Mouse (Mus musculus) MEL (cell line): Measurements from ENCODE around the gene Insl5. TPM values are rescaled to one million over a fixed set of nuclear protein-coding genes. Genes with fewer than 3 reads are reported as not detected.
A peak's percentile ranks its signal among the peaks of the same experiment; 100 is the strongest.

ENCODE experiments used
- DNase-seq: peaks from one replicate; pipeline ENCODE4 v3.0.0; 2011; ENCODE audit warnings: low read depth, low spot score
- H3K27ac ChIP-seq: 2 replicates; pipeline ENCODE4 v1.5.1; 2012; ENCODE audit warnings: low read depth, mild to moderate bottlenecking, control low read depth, low read length, moderate library complexity; ENCODE audit not compliant: control insufficient read depth
- H3K27me3 ChIP-seq, 2 experiments: fragments of 150-350 bp in 1 of 2; sonication (generic) in 1 of 2; 2 replicates each; pipeline ENCODE4 v1.6.1; 2012; ENCODE audit warnings: low read length in 2 of 2, mild to moderate bottlenecking in 2 of 2, improper control_type of control experiment in 1 of 2, moderate library complexity in 1 of 2; ENCODE audit not compliant: insufficient read depth in 2 of 2, control insufficient read depth in 1 of 2
- H3K36me3 ChIP-seq, 2 experiments: 2 replicates each; pipeline ENCODE4 v1.6.1; 2012 to 2014; ENCODE audit warnings: low read length in 2 of 2, improper control_type of control experiment in 1 of 2, inconsistent platforms in 1 of 2, mild to moderate bottlenecking in 1 of 2; ENCODE audit not compliant: insufficient read depth in 2 of 2, control insufficient read depth in 1 of 2
- H3K4me1 ChIP-seq, 2 experiments: fragments of 150-350 bp in 1 of 2; sonication (generic) in 1 of 2; 2 replicates each; pipeline ENCODE4 v1.6.1; 2012; ENCODE audit warnings: low read length in 2 of 2, improper control_type of control experiment in 1 of 2, mild to moderate bottlenecking in 1 of 2; ENCODE audit not compliant: insufficient read depth in 2 of 2, control insufficient read depth in 1 of 2
- H3K4me3 ChIP-seq, 2 experiments: fragments of 150-350 bp in 1 of 2; sonication (generic) in 1 of 2; 2 replicates each; pipeline ENCODE4 v1.5.1; 2012; ENCODE audit warnings: low read depth in 2 of 2, low read length in 2 of 2, mild to moderate bottlenecking in 2 of 2, moderate library complexity in 2 of 2, control low read depth in 1 of 2, improper control_type of control experiment in 1 of 2; ENCODE audit not compliant: control insufficient read depth in 1 of 2, insufficient read depth in 1 of 2
- H3K79me2 ChIP-seq: 2 replicates; pipeline ENCODE4 v1.6.1; 2012; ENCODE audit warnings: mild to moderate bottlenecking, low read length, moderate library complexity; ENCODE audit not compliant: control insufficient read depth, poor library complexity, insufficient read depth
- H3K9ac ChIP-seq: 2 replicates; pipeline ENCODE4 v1.6.1; 2012; ENCODE audit warnings: low read depth, mild to moderate bottlenecking, control low read depth, low read length, moderate library complexity; ENCODE audit not compliant: control insufficient read depth, poor library complexity, severe bottlenecking
- H3K9me3 ChIP-seq: fragments of 150-350 bp; sonication (generic); replicated peaks from 2 replicates; pipeline ENCODE4 v1.6.1; 2012; ENCODE audit warnings: mild to moderate bottlenecking, low read length, improper control_type of control experiment, moderate library complexity; ENCODE audit not compliant: insufficient read depth
- BHLHE40 ChIP-seq: IDR thresholded peaks from 2 replicates; pipeline ENCODE4 v1.6.1; 2012; ENCODE audit warnings: low read depth, mild to moderate bottlenecking, inconsistent platforms, low read length, improper control_type of control experiment, borderline replicate concordance
- CTCF ChIP-seq, 3 experiments: IDR thresholded peaks in 2 of 3; conservative IDR thresholded peaks in 1 of 3; 2 replicates each; pipeline ENCODE4 v1.5.1; 2011 to 2012; ENCODE audit warnings: low read length in 3 of 3, low read depth in 2 of 3, mild to moderate bottlenecking in 2 of 3, improper control_type of control experiment in 1 of 3, inconsistent platforms in 1 of 3, mixed read lengths in 1 of 3, moderate library complexity in 1 of 3; ENCODE audit not compliant: control insufficient read depth in 1 of 3, insufficient read depth in 1 of 3, poor library complexity in 1 of 3, severe bottlenecking in 1 of 3
- EP300 ChIP-seq, 2 experiments: IDR thresholded peaks; 2 replicates each; pipeline ENCODE4 v1.6.1; 2011; ENCODE audit warnings: improper control_type of control experiment in 2 of 2, low read length in 2 of 2, low read depth in 1 of 2, mild to moderate bottlenecking in 1 of 2
- GABPA ChIP-seq: IDR thresholded peaks from 2 replicates; pipeline ENCODE4 v1.6.1; 2012; ENCODE audit warnings: low read depth, mild to moderate bottlenecking, inconsistent platforms, low read length, improper control_type of control experiment, moderate library complexity
- GATA1 ChIP-seq: IDR thresholded peaks from 2 replicates; pipeline ENCODE4 v1.6.1; 2011; ENCODE audit warnings: low read depth, low read length, improper control_type of control experiment
- JUND ChIP-seq: IDR thresholded peaks from 2 replicates; pipeline ENCODE4 v1.6.1; 2011; ENCODE audit warnings: low read depth, mild to moderate bottlenecking, improper control_type of control experiment, low read length
- MAFK ChIP-seq: IDR thresholded peaks from 2 replicates; pipeline ENCODE4 v1.6.1; 2011; ENCODE audit warnings: low read depth, mild to moderate bottlenecking, low read length, improper control_type of control experiment, borderline replicate concordance
- MAX ChIP-seq: IDR thresholded peaks from 2 replicates; pipeline ENCODE4 v1.6.1; 2011; ENCODE audit warnings: low read length, improper control_type of control experiment
- MEF2A ChIP-seq: IDR thresholded peaks from 2 replicates; pipeline ENCODE4 v1.6.1; 2014; ENCODE audit warnings: low read depth, mild to moderate bottlenecking, inconsistent platforms, low read length, improper control_type of control experiment; ENCODE audit not compliant: poor library complexity, insufficient replicate concordance, severe bottlenecking; ENCODE audit errors: extremely low read depth
- MXI1 ChIP-seq: IDR thresholded peaks from 2 replicates; pipeline ENCODE4 v1.6.1; 2011; ENCODE audit warnings: mild to moderate bottlenecking, low read depth, low read length, improper control_type of control experiment
- RCOR1 ChIP-seq: IDR thresholded peaks from 2 replicates; pipeline ENCODE4 v1.6.1; 2012; ENCODE audit warnings: low read depth, mild to moderate bottlenecking, inconsistent platforms, low read length, improper control_type of control experiment
- TBP ChIP-seq: IDR thresholded peaks from 2 replicates; pipeline ENCODE4 v1.8.0; 2011; ENCODE audit warnings: low read depth, low read length, improper control_type of control experiment
- TCF12 ChIP-seq: IDR thresholded peaks from 2 replicates; pipeline ENCODE4 v1.6.1; 2014; ENCODE audit warnings: low read depth, mild to moderate bottlenecking, inconsistent platforms, low read length, improper control_type of control experiment, moderate library complexity
- USF1 ChIP-seq: IDR thresholded peaks from 2 replicates; pipeline ENCODE4 v1.6.1; 2014; ENCODE audit warnings: low read depth, mild to moderate bottlenecking, inconsistent platforms, low read length, improper control_type of control experiment, moderate library complexity
- ZC3H11A ChIP-seq: IDR thresholded peaks from 2 replicates; pipeline ENCODE4 v1.6.1; 2012; ENCODE audit warnings: low read depth, mild to moderate bottlenecking, inconsistent platforms, low read length, improper control_type of control experiment
- ZKSCAN1 ChIP-seq: IDR thresholded peaks from 2 replicates; pipeline ENCODE4 v1.6.1; 2012; ENCODE audit warnings: low read depth, mild to moderate bottlenecking, inconsistent platforms, low read length, improper control_type of control experiment, moderate library complexity
- ZNF384 ChIP-seq: IDR thresholded peaks from 2 replicates; pipeline ENCODE4 v1.6.1; 2012; ENCODE audit warnings: low read depth, mild to moderate bottlenecking, inconsistent platforms, low read length, improper control_type of control experiment
- polyA plus RNA-seq, 2 experiments: library from polyadenylated mRNA; stranded (reverse) in 1 of 2; unstranded in 1 of 2; fragments of >175 nt in 1 of 2; fragments of >200 nt in 1 of 2; gene quantifications; 2 replicates each; pipeline versions ENCODE4 v1.2.1 to v1.2.4; 2012; ENCODE audit warnings: low replicate concordance in 2 of 2, low read depth in 1 of 2; ENCODE audit not compliant: insufficient read length in 2 of 2, insufficient read depth in 1 of 2, missing spikeins in 1 of 2
- total RNA-seq: library from RNA; depleted of rRNA; stranded (reverse); fragments of 300-350 nt; gene quantifications from 2 replicates; pipeline ENCODE4 v1.2.3, GENCODE M21; 2012

Insl5 gene
- total and polyA plus RNA-seq, 3 experiments = not detected

DNA sequence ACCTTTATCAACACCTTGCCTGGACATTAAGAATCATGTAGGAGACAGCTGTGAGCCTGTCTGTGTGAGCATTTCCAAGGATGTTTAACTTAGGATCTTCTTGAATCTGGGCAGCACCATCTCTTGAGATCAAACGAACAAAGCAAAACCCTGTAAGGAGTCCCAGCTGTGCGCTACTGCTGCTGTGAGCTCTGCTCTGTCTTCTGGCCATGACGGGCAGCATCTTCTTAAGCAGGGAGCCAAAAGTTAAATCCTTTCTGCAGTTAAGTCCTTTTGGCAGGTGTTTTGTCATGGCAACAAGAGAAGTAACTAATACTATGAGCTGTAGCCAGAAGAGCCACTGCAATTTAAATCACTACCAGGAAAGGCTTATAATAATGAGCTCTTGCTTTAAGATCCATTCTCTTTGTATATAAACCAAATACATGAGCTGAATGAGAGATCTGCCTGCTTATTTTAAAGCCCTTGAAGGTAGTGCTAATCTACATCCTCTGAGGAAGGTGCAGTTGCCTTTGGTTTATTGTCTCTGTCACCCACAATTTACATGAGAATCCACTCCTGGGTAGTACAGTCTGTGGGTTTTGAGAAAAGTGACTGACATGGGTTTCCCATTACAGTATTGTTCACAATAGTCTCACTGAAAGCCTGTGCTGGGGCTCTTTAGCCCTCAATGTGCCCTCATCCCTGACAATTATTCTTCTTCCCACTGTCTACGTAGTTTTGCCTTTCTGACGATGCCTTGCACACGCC is 41.4 kb upstream of the Insl5 start:
- TF ChIP-seq USF1 = no peak
- no peak for TF ChIP-seq ZKSCAN1
- no peak for TF ChIP-seq JUND
- TF ChIP-seq MEF2A = no peak
- no peak for TF ChIP-seq ZNF384
- TF ChIP-seq MXI1 = no peak
- TF ChIP-seq MAFK = no peak
- no peak for TF ChIP-seq ZC3H11A
- no peak for TF ChIP-seq GABPA
- no peak for TF ChIP-seq MAX
- TF ChIP-seq TCF12 = no peak
- TF ChIP-seq EP300 (IDR thresholded peaks at IDR 0.05; ENCODE audit: low read depth in 1 of 2, low read length in 2 of 2) = no peak
- no peak for TF ChIP-seq CTCF (IDR thresholded peaks at IDR 0.05 in 2 of 3, conservative IDR thresholded peaks at IDR 0.05 in 1 of 3; ENCODE audit: control insufficient read depth in 1 of 3, insufficient read depth in 1 of 3, low read depth in 2 of 3, low read length in 3 of 3, poor library complexity in 1 of 3, severe bottlenecking in 1 of 3)
- TF ChIP-seq RCOR1 = no peak
- no peak for TF ChIP-seq GATA1
- no peak for TF ChIP-seq BHLHE40
- no peak for TF ChIP-seq TBP
- Histone ChIP-seq H3K9ac (no peak overlapping the region), H3K27me3 (no peaks in the 10 kb centered on the region), H3K27ac (no peak overlapping the region), H3K4me1 (peaks cover 0 to 4% of the 10 kb centered on the region in 2 experiments; a peak in 2 of 4 replicates), H3K9me3 (no peaks in the 10 kb centered on the region), H3K79me2 (no peaks in the 10 kb centered on the region), H3K4me3 (no peak overlapping the region), H3K36me3 (peaks cover 0 to 2% of the 10 kb centered on the region in 2 experiments; a peak in 1 of 4 replicates)
- DNase-seq = no peak

DNA sequence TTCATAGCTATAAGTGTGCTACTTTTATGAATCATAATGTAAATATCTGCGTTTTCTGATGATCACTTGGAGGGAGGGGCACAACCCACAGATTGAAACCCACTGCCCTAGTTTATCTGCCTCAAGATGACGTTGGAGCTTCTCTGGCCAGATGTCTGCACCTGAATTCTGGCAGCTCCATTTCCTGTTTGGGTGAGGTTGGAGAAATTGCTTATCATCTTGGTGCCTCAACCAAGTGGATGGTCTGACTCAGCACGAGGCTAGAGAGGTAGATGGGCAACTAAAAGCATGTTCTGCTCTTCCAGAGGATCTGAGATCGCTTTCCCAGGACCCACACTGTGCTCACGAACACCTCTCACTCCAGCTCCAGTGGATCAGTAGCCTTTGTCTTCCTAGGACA is 38.3 kb upstream of the Insl5 start:
- Histone ChIP-seq H3K36me3 (peaks cover 0 to 2% of the 10 kb centered on the region in 2 experiments; a peak in 1 of 4 replicates), H3K79me2 (no peaks in the 10 kb centered on the region), H3K9me3 (no peaks in the 10 kb centered on the region), H3K4me3 (no peak overlapping the region), H3K27ac (no peak overlapping the region), H3K27me3 (no peaks in the 10 kb centered on the region)
- TF ChIP-seq MAFK (no peak), GATA1 (0 out of 2 replicates have a peak, but pooled peaks have one; percentile 23)
- TF ChIP-seq, all 39 proteins: peak for 1
- H3K4me1 ChIP-seq = peaks cover 0 to 4% of the 10 kb centered on the region in 2 experiments; a peak in 2 of 4 replicates
- no peak overlapping the region for H3K9ac ChIP-seq
- peak; percentile 33 for DNase-seq
